Mouse (Mus musculus) heart, embryonic 16.5 days (tissue): ENCODE results near the gene Mknk1. TPM values are rescaled to one million over a fixed set of nuclear protein-coding genes. Genes with fewer than 3 reads are reported as not detected.

ENCODE experiments used
- ATAC-seq: fragments of 200-750 bp; cut with Nextera tagmentation; replicated peaks from 2 replicates; pipeline ENCODE4 v1.8.0; 2017; ENCODE audit warnings: moderate number of reproducible peaks; ENCODE audit not compliant: insufficient read depth, low FRiP score; ENCODE audit errors: extremely low read depth
- H3K27ac ChIP-seq: fragments of 300-500 bp; sonication (generic); 2 replicates; pipeline ENCODE4 v1.5.1; 2014; ENCODE audit warnings: mild to moderate bottlenecking, low read length, control low read depth, moderate library complexity
- H3K27me3 ChIP-seq: fragments of 300-500 bp; sonication (generic); 2 replicates; pipeline ENCODE4 v1.6.1; 2014; ENCODE audit warnings: low read length, mixed read lengths; ENCODE audit not compliant: control insufficient read depth, insufficient read depth
- H3K36me3 ChIP-seq: fragments of 300-500 bp; sonication (generic); 2 replicates; pipeline ENCODE4 v1.6.1; 2014; ENCODE audit not compliant: control insufficient read depth, insufficient read depth
- H3K4me1 ChIP-seq: fragments of 300-500 bp; sonication (generic); 2 replicates; pipeline ENCODE4 v1.6.1; 2014; ENCODE audit warnings: low read length, mixed read lengths; ENCODE audit not compliant: control insufficient read depth, insufficient read depth
- H3K4me2 ChIP-seq: fragments of 300-500 bp; sonication (generic); 2 replicates; pipeline ENCODE4 v1.6.1; 2014; ENCODE audit warnings: low read depth, mild to moderate bottlenecking, control low read depth, low read length
- H3K4me3 ChIP-seq: fragments of 300-500 bp; sonication (generic); 2 replicates; pipeline ENCODE4 v1.5.1; 2014; ENCODE audit warnings: mild to moderate bottlenecking, control low read depth, low read length
- H3K9ac ChIP-seq: fragments of 300-500 bp; sonication (generic); 2 replicates; pipeline ENCODE4 v1.6.1; 2014; ENCODE audit warnings: low read length, control low read depth
- H3K9me3 ChIP-seq: fragments of 300-500 bp; sonication (generic); replicated peaks from 2 replicates; pipeline ENCODE4 v1.6.1; 2016; ENCODE audit warnings: low read length; ENCODE audit not compliant: control insufficient read depth
- WGBS: fragments of 180-500 bp; shearing (Covaris S2); extraction: QIAGEN DNeasy Blood & Tissue Kit; methylation state at CpG from one replicate; pipeline ENCODE4 v1.1.7; 2014; 5-methylcytosine and 5-hydroxymethylcytosine counted together
- polyA plus RNA-seq: library from polyadenylated mRNA; unstranded; fragments of >200 nt; fragmentation: Nextera tagmentation; extraction: Ambion mirVana; gene quantifications from 2 replicates; pipeline ENCODE4 v1.2.1, GENCODE M21; 2015

The Mknk1 gene
- polyA plus RNA-seq, 1 experiment from 2014 or later: 24.7 TPM

DNA sequence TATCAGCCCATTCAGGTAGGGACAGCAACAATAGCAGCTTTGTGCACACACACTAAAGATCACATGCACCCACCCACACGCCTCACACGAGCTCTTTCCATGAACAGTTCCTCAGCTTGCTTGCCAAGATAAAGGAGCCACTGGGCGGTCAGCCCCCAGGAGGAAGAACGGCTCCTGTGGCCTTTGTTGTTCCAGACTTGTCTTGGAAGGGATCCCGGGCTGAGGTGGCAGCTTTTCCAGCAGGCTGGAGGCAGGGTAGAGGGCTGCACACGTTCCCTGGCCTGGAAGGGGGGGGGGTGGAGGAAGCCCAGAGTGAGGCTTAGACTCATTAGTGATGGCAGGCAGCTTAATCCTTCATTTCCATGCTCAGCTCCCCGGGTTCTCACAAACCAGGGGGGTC lies 69.6 kb downstream of the Mknk1 start:
- Histone ChIP-seq H3K4me1 (no peaks in the 10 kb centered on the region), H3K4me2 (no peak overlapping the region), H3K9ac (no peak overlapping the region), H3K36me3 (no peaks in the 10 kb centered on the region), H3K9me3 (no peaks in the 10 kb centered on the region), H3K27me3 (peaks cover 42% of the 10 kb centered on the region), H3K27ac (0 out of 2 replicates have a peak overlapping the region, but pooled peaks have one; percentile 32), H3K4me3 (no peak overlapping the region)
- ATAC-seq: peak; percentile 71
- 14% methylated on average over 7 of the region's 7 CpGs for WGBS

GRCm38 (mm10) chr4:115911586-115911985 lies 72.6 kb downstream of the Mknk1 start:
- Histone ChIP-seq H3K9me3 (no peaks in the 10 kb centered on the region), H3K27ac (no peak overlapping the region), H3K4me1 (no peaks in the 10 kb centered on the region), H3K36me3 (no peaks in the 10 kb centered on the region), H3K9ac (no peak overlapping the region), H3K4me2 (no peak overlapping the region), H3K27me3 (peaks cover 19% of the 10 kb centered on the region), H3K4me3 (no peak overlapping the region)
- 7% methylated on average over 4 of the region's 4 CpGs for WGBS
- no peak for ATAC-seq

DNA sequence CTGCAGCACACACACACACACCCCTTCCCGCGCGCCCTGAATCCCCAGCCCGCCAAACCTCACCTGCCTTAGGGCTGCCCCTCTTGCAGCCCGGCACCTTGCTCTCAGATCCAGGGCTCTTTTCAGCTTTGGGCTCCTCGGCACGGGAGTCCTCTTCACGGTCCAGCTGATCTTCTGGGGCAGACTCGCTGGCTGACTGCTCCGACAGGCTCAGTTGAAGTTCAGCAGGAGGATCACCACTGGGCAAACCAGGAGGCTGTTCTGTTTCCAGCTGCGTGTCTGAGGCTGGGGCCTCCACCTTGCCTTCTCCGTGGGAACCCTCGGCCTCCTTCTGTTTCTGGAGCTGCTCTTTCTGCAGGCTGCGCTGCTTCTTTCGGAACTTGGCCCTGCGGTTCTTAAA lies 80.9 kb downstream of the Mknk1 start:
- H3K4me2 ChIP-seq: no peak overlapping the region
- no peak overlapping the region for H3K4me3 ChIP-seq
- no peak overlapping the region for H3K27ac ChIP-seq
- H3K9ac ChIP-seq: no peak overlapping the region
- no peaks in the 10 kb centered on the region for H3K9me3 ChIP-seq
- 74% methylated on average over 16 of the region's 16 CpGs for WGBS
- ATAC-seq: no peak
- H3K27me3 ChIP-seq: peaks cover 45% of the 10 kb centered on the region
- no peaks in the 10 kb centered on the region for H3K4me1 ChIP-seq
- no peaks in the 10 kb centered on the region for H3K36me3 ChIP-seq

- Histone ChIP-seq H3K4me3 (no peak overlapping the region), H3K4me1 (no peaks in the 10 kb centered on the region), H3K36me3 (no peaks in the 10 kb centered on the region), H3K4me2 (no peak overlapping the region), H3K27me3 (peaks cover 48% of the 10 kb centered on the region), H3K9ac (no peak overlapping the region), H3K9me3 (no peaks in the 10 kb centered on the region), H3K27ac (no peak overlapping the region)
- no peak for ATAC-seq
- 77% methylated on average over 5 of the region's 5 CpGs for WGBS
Observed at GRCm38 (mm10) chr4:115922688-115923087, 83.7 kb downstream of the Mknk1 start.

- Histone ChIP-seq H3K27me3 (peaks cover 47% of the 10 kb centered on the region), H3K27ac (no peak overlapping the region), H3K4me3 (no peak overlapping the region), H3K4me1 (no peaks in the 10 kb centered on the region), H3K4me2 (no peak overlapping the region), H3K9me3 (no peaks in the 10 kb centered on the region), H3K9ac (no peak overlapping the region), H3K36me3 (no peaks in the 10 kb centered on the region)
- no peak for ATAC-seq
- WGBS: 63% methylated on average over 16 of the region's 16 CpGs
Observed at GRCm38 (mm10) chr4:115923262-115923880, 84.4 kb downstream of the Mknk1 start.

- H3K27me3 ChIP-seq: peaks cover 61% of the 10 kb centered on the region
- ATAC-seq: no peak
- WGBS: 40% methylated on average over 7 of the region's 7 CpGs
- H3K9me3 ChIP-seq: no peaks in the 10 kb centered on the region
- H3K36me3 ChIP-seq: no peaks in the 10 kb centered on the region
- no peak overlapping the region for H3K9ac ChIP-seq
- H3K4me3 ChIP-seq: no peak overlapping the region
- no peak overlapping the region for H3K27ac ChIP-seq
- no peaks in the 10 kb centered on the region for H3K4me1 ChIP-seq
- no peak overlapping the region for H3K4me2 ChIP-seq
Observed at GRCm38 (mm10) chr4:115927637-115928036, 88.6 kb downstream of the Mknk1 start.

Other genes with a start within 250 kb of the Mknk1 start
- not detected in 2 replicates for gene Cyp4a32, start 238.2 kb upstream of the Mknk1 start, polyA plus RNA-seq
- 4.0 and 6.4 TPM in 2 replicates for gene Cyp4b1, start 191.5 kb upstream of the Mknk1 start, polyA plus RNA-seq
- 23.6 and 25.1 TPM in 2 replicates for gene Efcab14, start 101.5 kb upstream of the Mknk1 start, polyA plus RNA-seq
- gene Tex38, start 58.2 kb upstream of the Mknk1 start, polyA plus RNA-seq: 0.19 TPM in 1 of 2 replicates, not detected in the other
- 65.5 and 69.9 TPM in 2 replicates for gene Atpaf1, start 54.4 kb upstream of the Mknk1 start, polyA plus RNA-seq
- gene Mob3c, start 11.1 kb upstream of the Mknk1 start, polyA plus RNA-seq: 9.2 and 12.4 TPM in 2 replicates
- gene Kncn, start 45.2 kb downstream of the Mknk1 start, polyA plus RNA-seq: not detected in 2 replicates
- gene 6430628N08Rik, start 51.5 kb downstream of the Mknk1 start, polyA plus RNA-seq: not detected in 2 replicates
- gene Dmbx1, start 100.7 kb downstream of the Mknk1 start, polyA plus RNA-seq: 0.06 TPM in 1 of 2 replicates, not detected in the other
- 2.1 and 2.7 TPM in 2 replicates for gene Faah, start 178.7 kb downstream of the Mknk1 start, polyA plus RNA-seq
- gene Nsun4, start 214.7 kb downstream of the Mknk1 start, polyA plus RNA-seq: 32.4 and 33.6 TPM in 2 replicates
- 1,257 and 1,258 TPM in 2 replicates for gene Uqcrh, start 235.9 kb downstream of the Mknk1 start, polyA plus RNA-seq
- 53.8 and 55.3 TPM in 2 replicates for gene Lrrc41, start 236.1 kb downstream of the Mknk1 start, polyA plus RNA-seq